Mouse (Mus musculus): Measurements from ENCODE around the gene Fblim1. TPM values are rescaled to one million over a fixed set of nuclear protein-coding genes. Genes with fewer than 3 reads are reported as not detected.

Gene Fblim1
- polyA plus RNA-seq (2017; shearing (Covaris generic)), result not detected

DNA sequence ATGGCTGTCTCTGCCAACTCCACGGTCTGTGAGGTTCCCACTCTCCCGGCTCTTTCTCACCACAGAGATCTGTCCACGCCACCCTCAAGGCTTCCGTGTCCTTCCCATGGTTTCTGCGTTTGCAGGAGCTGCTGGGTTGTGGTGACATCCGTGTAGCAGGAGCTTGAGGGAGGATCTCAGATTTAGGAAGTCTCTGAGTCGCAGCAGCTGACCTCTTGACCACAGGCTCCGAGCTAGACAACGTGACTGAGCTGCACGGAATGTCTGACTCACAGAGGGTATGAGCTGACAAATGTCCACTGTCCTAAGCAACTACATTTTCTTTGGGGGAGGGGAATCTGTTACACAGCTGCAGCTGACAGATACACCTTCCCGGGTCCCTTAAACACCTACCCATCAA is at the start of gene Fblim1:
Gene Fblim1 (minus strand): TSS at position 236 of the 400 bp plus-strand sequence.

DNA sequence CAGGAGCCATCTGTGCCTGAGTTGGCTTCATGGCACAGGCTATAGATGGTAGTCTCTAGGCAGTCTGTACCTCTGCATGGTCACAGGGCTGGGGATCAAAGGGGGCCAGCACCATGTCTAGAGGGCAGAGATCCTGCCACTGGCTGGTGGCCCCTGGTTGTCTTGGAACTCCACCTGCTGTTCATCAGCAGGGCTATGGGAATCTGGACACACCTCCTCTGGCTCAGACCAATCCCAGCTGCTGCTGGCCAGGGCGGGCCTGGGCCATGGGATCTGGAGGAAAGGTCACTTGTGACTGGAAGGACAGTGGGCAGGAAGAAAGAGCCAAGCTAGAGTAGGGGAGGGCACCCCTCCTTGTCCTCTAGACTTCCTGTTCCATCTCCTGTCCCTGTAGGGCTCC is 17.8 kb upstream of the Fblim1 start, which contains the start of gene Slc25a34:
Gene Slc25a34 (minus strand): TSS at position 156 of the 400 bp plus-strand sequence.

GRCm38 (mm10) chr4:141618565-141619243 is 12.8 kb upstream of the Fblim1 start, which contains the start of gene Tmem82:
Gene Tmem82, minus strand, starts transcription at chr4:141618633.

GRCm38 (mm10) chr4:141538408-141539212 is 67.3 kb downstream of the Fblim1 start, which contains the start of gene Spen:
Gene Spen, minus strand, starts transcription at chr4:141538597.

Other genes with a start within 250 kb of the Fblim1 start
- not detected for gene Fam131c, start 237.9 kb downstream of the Fblim1 start, polyA plus RNA-seq (2017; shearing (Covaris generic))
- not detected for gene Clcnka, start 207.4 kb downstream of the Fblim1 start, polyA plus RNA-seq (2017; shearing (Covaris generic))
- not detected for gene Clcnkb, start 190.1 kb downstream of the Fblim1 start, polyA plus RNA-seq (2017; shearing (Covaris generic))
- gene Hspb7, start 185.3 kb downstream of the Fblim1 start, polyA plus RNA-seq (2017; shearing (Covaris generic)), result not detected
- gene Srarp, start 170.0 kb downstream of the Fblim1 start, polyA plus RNA-seq (2017; shearing (Covaris generic)), result not detected
- gene Zbtb17, start 161.4 kb downstream of the Fblim1 start, polyA plus RNA-seq (2017; shearing (Covaris generic)), result 37.9 TPM
- gene Spen, start 67.5 kb downstream of the Fblim1 start, polyA plus RNA-seq (2017; shearing (Covaris generic)), result 30.0 TPM
- 0.29 TPM for gene Tmem82, start 12.5 kb upstream of the Fblim1 start, polyA plus RNA-seq (2017; shearing (Covaris generic))
- not detected for gene Slc25a34, start 17.7 kb upstream of the Fblim1 start, polyA plus RNA-seq (2017; shearing (Covaris generic))
- gene Plekhm2, start 58.8 kb upstream of the Fblim1 start, polyA plus RNA-seq (2017; shearing (Covaris generic)), result 9.1 TPM
- not detected for gene Rsc1a1, start 79.5 kb upstream of the Fblim1 start, polyA plus RNA-seq (2017; shearing (Covaris generic))
- 37.7 TPM for gene Ddi2, start 117.3 kb upstream of the Fblim1 start, polyA plus RNA-seq (2017; shearing (Covaris generic))
- gene Agmat, start 140.6 kb upstream of the Fblim1 start, polyA plus RNA-seq (2017; shearing (Covaris generic)), result not detected
- gene Dnajc16, start 184.8 kb upstream of the Fblim1 start, polyA plus RNA-seq (2017; shearing (Covaris generic)), result 3.5 TPM
- gene Casp9, start 187.5 kb upstream of the Fblim1 start, polyA plus RNA-seq (2017; shearing (Covaris generic)), result 5.4 TPM
- gene Cela2a, start 220.1 kb upstream of the Fblim1 start, polyA plus RNA-seq (2017; shearing (Covaris generic)), result not detected
- not detected for gene Ctrc, start 240.3 kb upstream of the Fblim1 start, polyA plus RNA-seq (2017; shearing (Covaris generic))

Measured in effector memory CD4-positive, alpha-beta T cell, adult 5 months (primary cell).